Mouse (Mus musculus) kidney, postnatal 10 days (tissue): ENCODE data around the gene Med29.
A peak's percentile ranks its signal among the peaks of the same experiment; 100 is the strongest.
"Not testable (repeated sequence)": the region's sequence is repeated elsewhere in the genome, so short reads cannot be mapped to it uniquely, and the experiment has no call there.

Source experiments
- DNase-seq: peaks from one replicate; pipeline ENCODE4 v3.0.0; 2021; ENCODE audit warnings: mixed read lengths

Med29 gene

DNA sequence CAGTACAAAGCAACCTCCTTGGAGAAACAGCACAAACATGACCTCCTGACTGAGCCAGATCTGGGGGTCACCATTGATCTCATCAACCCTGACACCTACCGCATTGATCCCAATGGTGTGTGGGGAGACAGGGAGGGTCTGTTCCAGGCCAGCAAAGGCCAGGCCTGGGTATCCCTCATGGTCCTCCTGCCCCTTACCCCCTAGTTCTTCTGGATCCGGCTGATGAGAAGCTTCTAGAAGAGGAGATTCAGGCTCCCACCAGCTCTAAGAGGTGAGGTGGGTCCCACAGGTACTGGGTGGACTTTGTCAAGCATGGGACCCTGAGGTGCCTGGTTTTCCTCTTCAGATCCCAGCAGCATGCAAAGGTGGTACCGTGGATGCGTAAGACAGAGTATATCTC, 2.9 kb upstream of the Med29 start:
- DNase-seq = no peak

DNA sequence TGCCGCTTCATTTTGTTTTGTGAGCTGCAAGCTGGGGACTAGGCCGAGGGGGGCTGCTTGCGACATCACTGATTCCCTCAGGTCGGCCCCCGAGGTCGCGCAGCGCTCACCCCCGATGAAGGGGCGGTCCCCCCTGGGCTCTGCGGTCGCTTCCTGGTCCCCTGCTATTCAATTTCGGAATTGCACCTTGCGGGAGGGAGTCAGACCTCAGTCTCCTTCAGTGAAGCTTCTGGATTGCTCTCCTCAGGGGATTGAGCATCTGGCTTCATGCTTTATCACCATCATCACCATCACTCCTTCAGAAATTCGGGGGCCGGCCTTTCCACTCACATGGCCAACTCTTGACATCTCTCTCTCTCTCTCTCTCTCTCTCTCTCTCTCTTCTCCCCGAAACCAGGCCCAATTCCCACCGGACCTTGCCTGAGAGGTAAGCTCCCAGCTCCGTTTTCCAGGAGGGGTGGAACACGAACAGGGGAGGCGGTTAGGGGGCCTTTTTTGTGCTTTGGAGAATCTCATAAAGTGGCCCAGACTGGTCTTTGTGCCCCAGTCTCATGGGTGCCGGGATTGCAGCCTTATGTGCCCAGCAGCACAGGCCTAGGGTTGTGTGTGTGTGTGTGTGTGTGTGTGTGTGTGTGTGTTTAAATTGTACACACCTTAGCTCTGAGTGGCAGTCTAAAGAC, 904 bp upstream of the Med29 start:
- DNase-seq = no peak

DNA sequence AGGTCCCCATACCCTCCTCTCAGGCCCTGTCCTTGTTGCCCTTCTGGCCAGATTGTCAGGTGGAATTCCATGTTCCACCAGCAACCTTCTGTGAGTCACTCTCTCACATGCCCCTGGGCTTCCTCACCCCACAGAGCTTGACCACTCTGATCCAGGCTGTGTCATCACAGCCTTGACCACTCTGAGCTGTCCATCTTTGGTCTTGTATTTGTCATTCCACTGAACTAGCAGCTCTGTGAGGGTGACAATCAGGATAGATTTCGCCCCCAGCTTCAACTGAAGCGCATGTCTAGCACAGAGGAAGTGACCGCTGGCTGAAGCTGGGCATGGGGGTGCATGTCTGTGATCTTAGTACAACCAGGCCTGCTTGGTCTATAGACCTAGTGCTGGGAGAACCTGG, 2.2 kb downstream of the Med29 start:
- DNase-seq = no peak

- not testable (repeated sequence) for DNase-seq
Measured at GRCm38 (mm10) chr7:28387384-28387783, 5.1 kb downstream of the Med29 start.

DNA sequence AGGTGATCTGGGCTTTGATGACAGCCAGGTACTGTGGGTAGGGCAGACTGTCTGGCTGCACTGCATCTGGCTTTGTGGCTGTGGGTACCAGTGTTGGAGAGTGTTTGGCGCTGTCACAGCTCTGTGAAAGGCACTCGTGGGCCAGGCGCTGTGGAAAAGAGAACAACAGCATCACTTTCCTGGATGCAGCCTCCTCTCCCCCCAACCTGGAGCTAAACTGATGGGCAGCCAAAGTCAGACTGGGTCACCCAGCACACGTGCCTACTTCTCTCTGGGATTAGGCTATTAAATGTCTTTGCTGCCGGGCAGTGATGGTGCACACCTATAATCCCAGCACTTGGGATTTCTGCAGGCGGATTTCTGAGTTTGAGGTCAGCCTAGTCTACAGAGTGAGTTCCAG, 5.6 kb downstream of the Med29 start:
- not testable (repeated sequence) for DNase-seq

- peak; percentile 95 for DNase-seq
Measured at GRCm38 (mm10) chr7:28386462-28386861, 6.0 kb downstream of the Med29 start.

DNA sequence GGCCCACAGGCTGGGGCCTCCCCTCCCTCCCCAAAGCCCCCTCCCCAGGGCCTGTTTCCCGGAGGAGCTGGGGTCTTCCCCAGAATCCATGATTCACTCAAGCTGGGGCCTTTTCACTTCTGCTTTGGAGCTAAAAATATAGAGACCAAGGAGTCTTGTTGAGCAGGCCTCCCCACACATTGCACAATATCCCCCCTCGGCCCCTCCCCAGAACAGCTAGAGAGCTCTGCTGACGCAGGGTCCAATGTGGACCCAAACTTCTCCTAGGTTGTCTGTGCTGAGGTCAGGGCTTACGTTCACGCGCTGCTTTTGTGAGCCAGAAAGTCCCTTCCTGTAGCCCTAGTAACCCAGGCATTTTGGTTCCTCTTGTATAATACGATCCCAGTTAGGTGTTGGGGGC, 6.5 kb downstream of the Med29 start:
- no peak for DNase-seq

DNA sequence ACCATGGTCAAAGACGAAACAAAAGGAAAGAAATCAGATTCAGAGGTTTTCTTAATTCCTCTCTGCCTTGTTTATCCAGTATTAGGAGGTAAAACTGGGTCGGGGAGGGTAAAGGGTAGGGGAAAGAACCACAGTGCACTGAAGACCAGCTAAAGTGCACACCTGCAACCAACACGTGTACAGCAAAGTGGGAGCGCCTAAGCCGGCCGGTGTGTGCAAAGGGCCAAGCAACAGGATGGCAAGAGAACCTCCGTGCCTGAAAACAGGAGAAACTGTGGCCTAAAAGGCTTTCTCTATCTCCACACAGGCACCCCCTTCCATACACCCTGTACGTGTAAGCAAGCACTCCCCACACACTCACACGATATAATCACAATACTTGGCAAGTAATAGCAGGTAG, 7.3 kb downstream of the Med29 start:
- no peak for DNase-seq

GRCm38 (mm10) chr7:28384162-28384561, 8.3 kb downstream of the Med29 start:
- DNase-seq = no peak

DNA sequence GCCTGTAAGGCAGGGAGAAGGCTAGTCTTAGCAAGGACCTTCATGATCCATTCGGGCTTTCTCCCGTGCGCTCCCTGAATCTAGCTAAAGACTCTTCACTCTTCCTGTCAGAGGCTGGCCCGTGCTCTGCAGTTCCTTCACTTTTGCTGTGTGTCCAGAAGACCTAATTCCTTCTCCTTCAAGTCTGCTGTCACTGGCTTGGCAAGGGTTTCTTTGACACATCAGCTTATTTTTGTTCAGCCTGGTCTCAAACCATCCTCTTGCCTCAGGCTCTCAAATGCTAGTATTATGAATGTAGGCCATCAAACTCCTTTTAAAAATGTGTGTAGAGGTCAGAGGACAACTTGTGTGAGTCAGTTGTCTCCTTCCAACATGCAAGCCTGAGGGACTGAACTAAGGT, 8.9 kb downstream of the Med29 start:
- no peak for DNase-seq

DNA sequence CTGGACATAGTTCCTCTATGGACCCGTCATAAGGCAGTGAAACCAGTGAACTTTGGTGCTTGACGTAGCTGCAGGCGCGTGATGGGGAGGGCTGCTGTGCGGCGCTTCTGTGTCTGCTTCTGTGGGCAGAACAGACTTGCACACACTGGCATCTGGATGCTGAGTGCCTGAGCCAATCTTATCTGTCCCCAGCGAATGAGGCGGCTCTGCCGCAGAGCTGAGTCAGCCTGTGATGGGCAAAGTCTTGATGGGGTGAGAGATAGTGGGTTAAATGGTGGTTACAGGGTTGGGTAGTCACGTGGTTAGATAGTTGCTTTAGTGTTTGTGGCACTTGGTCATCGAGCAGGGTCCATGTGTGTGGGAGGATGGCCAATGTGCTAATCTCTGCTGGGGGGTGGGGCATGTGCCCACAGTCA, 9.5 kb downstream of the Med29 start:
- DNase-seq = peak; percentile 66

- DNase-seq = no peak
Measured at GRCm38 (mm10) chr7:28382347-28382951, 10.1 kb downstream of the Med29 start.

GRCm38 (mm10) chr7:28381938-28382337, 10.6 kb downstream of the Med29 start:
- DNase-seq = peak; percentile 95

DNA sequence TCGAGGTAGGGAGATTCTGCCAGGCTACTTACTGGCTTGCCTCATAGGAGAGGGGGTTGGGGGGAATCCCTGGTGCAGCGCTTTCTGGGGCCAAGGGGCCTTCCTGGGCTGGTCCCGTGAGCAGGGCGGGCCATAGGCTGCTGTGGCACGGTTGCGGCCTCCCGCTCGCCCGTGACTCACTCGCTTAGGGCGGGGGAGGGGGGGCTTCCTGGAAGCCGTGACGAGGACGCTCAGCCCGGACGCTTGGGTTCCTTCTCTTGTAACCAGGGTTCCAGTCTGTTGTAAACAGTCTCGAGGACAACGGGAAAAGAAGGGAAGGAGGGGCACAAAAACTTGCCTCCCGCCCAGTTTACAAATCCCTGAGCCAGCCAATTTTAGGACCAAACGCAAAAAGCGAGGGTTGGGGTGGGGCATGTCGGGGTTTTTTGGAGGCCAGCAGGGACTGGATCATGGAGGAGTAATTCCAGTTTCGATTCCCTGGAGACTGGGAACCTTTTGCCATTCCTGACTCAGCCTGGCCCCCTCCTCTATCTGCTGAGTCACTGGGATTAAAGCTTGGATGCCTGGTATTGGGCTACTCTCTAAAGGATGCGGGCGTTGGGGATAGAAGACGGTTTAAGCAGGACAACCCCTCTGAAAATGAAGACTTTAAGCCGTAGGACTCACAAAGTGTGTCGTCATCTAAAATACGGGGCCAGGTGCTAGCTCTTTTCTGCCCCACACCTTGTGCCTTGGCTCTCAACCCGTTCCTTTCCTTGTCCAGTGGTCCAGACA, 11.3 kb downstream of the Med29 start:
- peak; percentile 87 for DNase-seq

DNA sequence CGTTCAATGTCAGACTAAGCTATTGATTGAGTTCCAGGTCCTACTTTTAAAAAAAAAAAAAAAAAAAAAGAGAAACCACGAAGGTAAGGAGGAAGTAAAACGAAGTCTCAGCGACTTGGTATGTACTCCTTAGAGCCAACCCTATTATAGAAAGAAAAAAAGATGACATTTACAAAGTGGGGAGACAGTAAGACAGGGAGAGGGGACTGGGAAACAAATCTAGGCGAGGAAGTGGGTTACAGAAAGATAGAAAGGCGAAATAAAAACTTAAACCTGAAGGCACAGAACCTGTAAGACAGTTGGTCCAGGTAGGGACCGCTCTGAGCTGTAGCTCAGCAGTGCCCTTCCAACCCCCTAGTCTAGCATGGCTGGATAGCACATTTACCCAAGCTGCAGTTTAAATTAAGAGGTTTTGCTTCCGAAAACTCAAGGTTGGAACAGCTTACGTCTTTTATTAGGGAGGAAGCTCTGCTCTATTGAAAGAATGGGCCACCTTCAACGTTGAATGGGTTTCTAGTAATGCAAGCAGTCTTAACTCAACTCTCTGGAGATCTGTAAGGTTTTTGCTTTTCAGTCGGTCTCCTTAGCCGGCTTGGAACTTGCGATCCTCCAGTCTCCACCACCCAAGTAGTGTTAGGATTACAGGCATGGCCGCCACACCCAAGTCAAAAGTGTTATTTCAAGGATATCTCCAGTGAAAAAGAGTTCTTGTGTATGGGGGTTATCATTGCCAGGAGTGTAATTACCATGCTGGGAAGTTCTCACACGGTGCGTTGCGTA, 12.1 kb downstream of the Med29 start, which contains the start of gene Zfp36:
Zfp36 (minus strand) TSS at position 17 of the 780 bp plus-strand sequence.
- DNase-seq = no peak

DNA sequence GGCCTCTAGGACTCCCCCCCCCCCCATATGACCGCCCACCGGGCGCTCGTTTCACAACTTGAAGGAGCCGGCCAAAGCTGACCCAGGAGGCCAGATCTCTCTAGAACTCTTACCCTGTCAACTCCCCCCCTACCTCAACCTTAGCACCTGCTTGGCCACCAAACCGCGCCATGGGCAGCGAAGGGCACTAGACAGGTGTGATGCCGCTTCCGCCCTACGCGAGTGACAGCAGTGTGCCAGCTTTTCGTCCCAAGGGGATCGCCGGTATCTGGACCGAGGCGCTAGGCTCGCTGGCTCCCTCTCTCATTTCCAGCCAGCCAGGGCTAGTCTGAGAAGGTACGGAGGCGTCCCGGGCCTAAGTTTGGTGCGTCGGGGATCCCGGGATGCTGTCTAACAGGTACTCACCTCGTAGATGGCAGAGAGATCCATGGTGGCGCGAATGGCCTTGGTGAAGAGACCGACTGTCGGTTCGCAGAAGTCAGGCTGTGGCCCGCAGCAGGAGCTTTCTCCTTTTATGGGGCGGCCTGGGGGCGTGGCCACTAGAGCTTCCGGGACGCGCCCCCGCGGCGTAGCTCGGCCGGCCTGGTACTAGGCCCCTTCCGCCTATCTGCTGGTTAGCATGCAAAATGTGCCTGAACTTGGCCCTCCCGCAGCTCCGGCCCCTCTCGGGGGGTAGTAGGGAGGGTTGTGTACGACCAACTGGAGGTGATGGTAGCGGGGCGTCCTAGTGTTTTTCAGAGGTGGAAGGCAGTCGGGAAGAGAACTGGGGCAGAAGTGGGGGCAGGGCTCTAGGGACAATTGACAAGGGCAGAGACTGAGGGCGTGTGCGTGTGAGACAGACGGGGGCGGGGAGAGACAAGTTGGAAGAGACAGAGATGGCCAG, 13.5 kb downstream of the Med29 start:
- peak; percentile 98 for DNase-seq

DNA sequence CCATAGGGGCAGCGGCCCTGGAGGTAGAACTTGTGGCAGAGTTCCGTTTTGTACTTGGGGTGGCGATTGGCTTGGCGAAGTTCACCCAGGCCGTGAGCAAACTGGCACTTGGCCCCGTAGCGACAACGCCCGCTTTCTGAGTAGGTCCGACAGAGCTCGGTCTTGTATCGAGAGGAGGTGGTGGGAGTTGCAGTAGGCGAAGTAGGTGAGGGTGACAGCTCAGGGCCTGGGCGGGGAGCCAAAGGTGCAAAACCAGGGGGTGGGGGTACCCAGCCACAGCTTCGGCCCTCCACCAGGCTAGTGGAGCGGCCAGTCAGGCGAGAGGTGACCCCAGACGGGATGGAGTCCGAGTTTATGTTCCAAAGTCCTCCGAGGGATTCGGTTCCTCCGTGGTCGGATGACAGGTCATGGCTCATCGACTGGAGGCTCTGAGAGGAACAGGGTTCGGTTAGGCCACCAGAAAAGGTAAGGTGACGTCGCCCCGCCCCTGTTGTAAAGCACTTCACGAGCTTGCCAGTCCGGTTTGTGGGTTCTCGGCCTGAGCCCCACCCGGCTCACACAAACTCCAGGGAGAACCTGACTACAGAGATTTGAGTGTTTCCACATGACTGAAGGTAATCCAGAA, 14.3 kb downstream of the Med29 start:
- peak; percentile 83 for DNase-seq

- DNase-seq = peak; percentile 61
Measured at GRCm38 (mm10) chr7:28377190-28378065, 15.1 kb downstream of the Med29 start.

DNA sequence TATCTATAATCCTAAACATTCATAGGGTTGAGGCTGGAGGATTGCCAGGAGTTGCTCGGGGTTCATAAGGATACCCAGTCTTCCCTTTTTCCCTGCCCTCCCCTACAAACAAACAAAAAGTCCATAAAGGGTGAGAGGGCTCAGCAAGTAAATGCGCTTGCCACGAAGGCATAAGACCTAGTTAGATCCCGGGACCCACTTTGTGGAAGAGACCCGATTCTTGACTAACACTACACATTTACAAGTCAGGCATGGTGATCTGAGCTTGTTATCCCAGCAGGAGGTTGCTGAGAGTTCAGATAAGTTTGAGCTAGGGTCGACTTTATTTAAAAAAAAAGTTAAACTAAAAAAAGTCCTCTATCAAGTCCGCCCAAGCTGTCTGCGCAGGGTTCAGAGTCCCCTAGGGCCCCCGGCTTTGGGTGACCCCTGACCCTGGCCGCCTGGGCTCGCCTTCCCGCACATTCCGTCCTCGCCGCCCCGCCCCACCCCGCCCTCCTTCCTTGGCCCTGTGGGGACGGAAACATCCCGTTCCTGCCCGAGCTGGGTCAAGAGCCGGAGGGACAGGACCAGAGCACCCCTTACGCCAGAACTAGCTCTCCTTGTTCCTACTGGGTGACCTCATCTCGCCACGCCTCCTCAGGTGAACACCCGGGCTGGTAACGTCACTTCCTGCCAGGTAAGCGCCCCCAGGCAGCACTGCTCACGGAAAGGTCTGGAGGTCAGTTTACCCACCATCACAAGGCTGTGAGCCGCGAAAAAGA, 16.3 kb downstream of the Med29 start:
- peak; percentile 92 for DNase-seq
